Mouse (Mus musculus) mouse trophoblast stem cell (cell line): Measurements from ENCODE around the gene Gpr119.

Source experiments
- in situ Hi-C, 2 experiments: fragments of 300-500 bp; cut with MseI, MboI; formaldehyde crosslinking; loops; 2 replicates in 1 of 2; 3 replicates in 1 of 2; pipeline ENCODE4 v1.15.1; 2025

Gene Gpr119

DNA sequence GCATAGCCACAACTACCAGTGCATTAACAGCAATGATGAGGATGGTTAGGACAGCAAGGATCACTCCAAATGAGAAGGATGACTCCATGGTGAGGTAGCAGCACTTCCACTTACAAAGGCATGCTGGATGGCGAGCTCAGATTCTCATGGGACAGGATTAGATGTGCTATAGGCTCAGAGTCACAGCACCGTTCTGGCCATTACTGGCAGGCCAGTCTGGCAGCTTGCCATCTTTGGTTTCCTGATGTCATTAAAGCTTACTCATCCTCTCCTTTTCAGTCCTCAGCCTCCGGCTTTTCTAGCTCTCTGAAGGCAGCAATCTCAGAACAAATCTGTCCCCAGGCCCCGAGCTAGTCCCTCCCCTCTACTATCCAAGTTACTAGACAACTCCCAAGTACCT is at the start of gene Gpr119:
Gene Gpr119 (minus strand): TSS at position 308 of the 400 bp plus-strand sequence.
- in situ Hi-C loops: loop anchor here (25.0 kb wide), 1 partner anchor 638 kb away; no protein-coding TSS in a partner anchor

DNA sequence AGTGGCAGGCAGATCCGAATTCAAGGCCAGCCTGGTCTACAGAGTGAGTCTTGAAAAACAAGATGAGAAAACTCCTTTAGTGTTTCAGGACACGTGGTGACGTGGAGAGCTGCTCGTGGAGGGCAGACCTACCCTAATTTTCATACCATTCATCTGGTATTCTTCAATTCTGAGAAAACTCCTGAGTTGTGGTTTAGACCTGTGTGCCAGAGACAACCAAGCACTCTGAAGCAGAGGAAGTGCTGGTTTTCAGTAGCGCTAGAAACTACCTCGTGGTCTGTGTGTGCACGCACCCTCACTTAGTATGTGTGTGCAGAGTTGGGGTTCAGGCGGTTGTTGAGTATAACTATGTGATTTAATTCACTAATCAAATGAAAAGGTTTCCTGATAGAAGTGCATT is 38.6 kb upstream of the Gpr119 start:
- in situ Hi-C loops: no loop called here

GRCm38 (mm10) chrX:48709701-48710100 is 35.4 kb upstream of the Gpr119 start:
- in situ Hi-C loops: no loop called here

DNA sequence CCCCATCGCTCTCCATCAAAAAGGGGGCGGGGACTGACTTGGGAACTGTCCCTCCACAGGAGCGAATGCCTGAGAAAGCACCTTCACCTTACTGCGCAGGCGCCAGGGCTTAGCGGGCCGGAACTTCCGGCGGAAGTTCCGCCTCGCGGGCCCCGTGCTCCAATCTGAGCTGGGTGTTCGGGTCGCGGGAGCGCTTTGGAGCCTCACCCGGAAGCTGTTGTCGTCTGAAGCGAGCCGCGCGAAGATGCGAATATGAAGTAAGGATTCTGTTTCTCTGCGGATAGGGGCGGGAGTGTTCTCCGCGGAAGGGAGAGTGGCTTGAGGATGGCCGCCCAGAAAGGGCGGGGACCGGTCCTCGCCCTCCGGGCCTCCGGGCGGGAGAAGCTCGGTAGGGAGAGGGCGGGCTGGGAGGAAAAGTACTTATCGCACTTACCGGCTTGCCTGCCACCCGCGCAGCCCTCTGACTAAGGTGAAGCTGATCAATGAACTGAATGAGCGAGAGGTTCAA is 20.6 kb upstream of the Gpr119 start, which contains the start of gene Rbmx2:
Gene Rbmx2 (plus strand): TSS at position 141 of the 508 bp plus-strand sequence.
- in situ Hi-C loops: no loop called here

GRCm38 (mm10) chrX:48694460-48694859 is 20.2 kb upstream of the Gpr119 start:
- in situ Hi-C loops: no loop called here

- in situ Hi-C loops: no loop called here
Measured at GRCm38 (mm10) chrX:48683857-48684256, 9.6 kb upstream of the Gpr119 start.

GRCm38 (mm10) chrX:48683451-48683850 is 9.2 kb upstream of the Gpr119 start:
- in situ Hi-C loops: no loop called here

DNA sequence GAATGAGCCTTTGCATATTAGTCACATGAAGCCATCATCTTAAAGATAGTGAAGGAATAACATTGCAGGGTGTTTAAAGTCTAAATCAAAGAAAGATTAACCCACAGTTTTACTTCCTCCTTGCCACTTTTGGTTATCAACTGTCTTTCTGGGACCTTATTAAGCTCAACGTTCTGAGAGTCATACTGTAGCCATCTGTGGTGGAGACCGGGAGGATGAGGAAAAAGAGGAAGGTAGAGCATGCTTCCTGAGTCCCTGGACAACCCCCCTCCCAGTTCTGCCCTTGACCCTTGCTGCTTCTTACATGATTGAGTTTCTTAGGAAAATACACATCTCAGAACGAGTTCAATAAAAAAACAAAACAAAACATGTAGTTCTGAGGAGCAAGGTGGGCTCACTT is 2.6 kb downstream of the Gpr119 start:
- in situ Hi-C loops: loop anchor here (25.0 kb wide), 1 partner anchor 641 kb away; no protein-coding TSS in a partner anchor

GRCm38 (mm10) chrX:48669588-48669987 is 4.7 kb downstream of the Gpr119 start:
- in situ Hi-C loops: loop anchor here (25.0 kb wide), 1 partner anchor 643 kb away; no protein-coding TSS in a partner anchor

- in situ Hi-C loops: loop anchor here (25.0 kb wide), 1 partner anchor 645 kb away; no protein-coding TSS in a partner anchor
Measured at GRCm38 (mm10) chrX:48666807-48667206, 7.5 kb downstream of the Gpr119 start.

DNA sequence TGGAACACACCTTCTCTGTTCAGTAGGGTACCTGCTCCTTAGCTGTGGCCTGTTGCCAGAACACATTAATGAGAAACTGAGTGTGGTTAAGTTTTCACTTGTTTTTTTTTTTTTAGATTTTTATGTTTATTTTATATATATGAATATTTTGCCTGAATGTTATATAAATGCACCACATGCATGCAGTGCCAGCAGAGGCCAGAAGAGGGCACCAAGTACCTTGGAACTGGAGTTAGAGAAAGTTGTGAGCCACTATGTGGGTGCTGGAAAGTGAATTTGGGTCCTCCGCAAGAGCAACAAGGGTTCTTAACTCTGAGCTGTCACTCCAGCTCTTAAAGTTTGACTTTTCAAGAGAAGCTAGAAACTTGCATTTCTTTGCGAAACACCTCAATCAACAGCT is 30.2 kb downstream of the Gpr119 start:
- in situ Hi-C loops: no loop called here

GRCm38 (mm10) chrX:48637032-48637431 is 37.2 kb downstream of the Gpr119 start:
- in situ Hi-C loops: no loop called here

DNA sequence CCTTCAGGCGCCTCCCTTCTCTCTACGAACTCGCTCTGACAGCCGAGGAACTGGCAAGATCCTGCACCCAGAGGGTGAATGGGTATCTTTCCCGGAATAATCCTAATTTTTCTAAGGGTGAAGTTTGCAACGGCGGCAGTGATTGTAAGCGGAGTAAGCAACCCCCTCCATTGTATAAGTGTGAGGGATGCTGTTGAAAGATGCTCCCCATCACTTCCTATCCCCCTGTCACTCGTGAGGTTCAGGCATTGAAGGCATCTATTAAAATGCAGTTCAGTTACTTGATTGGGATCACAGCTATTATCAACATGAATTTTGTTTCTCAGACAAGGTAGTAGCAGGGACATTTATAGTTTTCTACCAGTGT is 50.2 kb downstream of the Gpr119 start:
- in situ Hi-C loops: no loop called here

GRCm38 (mm10) chrX:48623379-48624053 is 50.8 kb downstream of the Gpr119 start, which contains the start of gene Slc25a14:
Gene Slc25a14 (plus strand): TSS chrX:48623413.
- in situ Hi-C loops: no loop called here

DNA sequence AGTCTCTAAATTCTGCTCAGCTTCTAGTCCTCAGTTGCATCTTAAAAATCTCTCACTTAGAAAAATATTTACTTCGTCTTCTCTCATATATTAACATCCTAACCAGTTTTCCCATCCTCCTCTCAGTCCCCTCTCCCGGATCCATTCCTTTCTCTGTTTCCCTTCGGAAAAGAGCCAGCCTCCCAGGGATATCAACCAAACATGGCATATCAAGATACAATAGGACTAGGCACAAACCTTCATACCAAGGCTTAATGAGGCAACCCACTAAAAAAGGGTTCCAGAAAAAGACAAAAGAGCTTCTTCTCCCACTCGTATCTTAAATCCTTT is 51.3 kb downstream of the Gpr119 start:
- in situ Hi-C loops: no loop called here
